Mouse (Mus musculus) G1E (cell line): ENCODE measurements around the gene Sectm1b. TPM values are rescaled to one million over a fixed set of nuclear protein-coding genes. Genes with fewer than 3 reads are reported as not detected.

ENCODE experiments used
- ATAC-seq: 2 replicates; pipeline ENCODE4 v1.8.0; 2016; ENCODE audit warnings: mild to moderate bottlenecking; ENCODE audit not compliant: insufficient number of reproducible peaks, poor library complexity, low FRiP score, severe bottlenecking; ENCODE audit errors: extremely low read depth
- DNase-seq: peaks from one replicate; pipeline ENCODE4 v3.0.0; 2012; ENCODE audit warnings: low spot score
- H3K27me3 ChIP-seq: 2 replicates; pipeline ENCODE4 v1.6.1; 2012; ENCODE audit warnings: mild to moderate bottlenecking, low read length, inconsistent platforms; ENCODE audit not compliant: insufficient read depth
- H3K36me3 ChIP-seq: replicated peaks from 2 replicates; pipeline ENCODE3; 2012; ENCODE audit warnings: mild to moderate bottlenecking, inconsistent platforms
- H3K4me1 ChIP-seq: 2 replicates; pipeline ENCODE4 v1.6.1; 2012; ENCODE audit warnings: low read depth, low read length, inconsistent platforms, mixed read lengths; ENCODE audit not compliant: insufficient read depth
- H3K4me3 ChIP-seq: 2 replicates; pipeline ENCODE4 v1.5.1; 2012; ENCODE audit warnings: low read depth, mild to moderate bottlenecking, inconsistent platforms, low read length, moderate library complexity, mixed read lengths
- H3K9me3 ChIP-seq: replicated peaks from 2 replicates; pipeline ENCODE4 v1.6.1; 2012; ENCODE audit warnings: inconsistent platforms
- CTCF ChIP-seq: IDR thresholded peaks from 2 replicates; pipeline ENCODE4 v1.5.1; 2012; ENCODE audit warnings: low read depth, low read length, inconsistent platforms, mixed read lengths
- GATA1 ChIP-seq: IDR thresholded peaks from 2 replicates; pipeline ENCODE4 v1.6.1; 2012; ENCODE audit warnings: borderline replicate concordance, low read length, inconsistent platforms, mixed read lengths
- GATA2 ChIP-seq: IDR thresholded peaks from 2 replicates; pipeline ENCODE4 v1.6.1; 2012; ENCODE audit warnings: low read depth, low read length, inconsistent platforms, borderline replicate concordance
- POLR2AphosphoS5 ChIP-seq: IDR thresholded peaks from 2 replicates; pipeline ENCODE4 v1.6.1; 2012; ENCODE audit warnings: low read depth, low read length, inconsistent platforms; ENCODE audit not compliant: insufficient replicate concordance
- TAL1 ChIP-seq: conservative IDR thresholded peaks from 2 replicates; pipeline ENCODE4 v1.6.1; 2012; ENCODE audit warnings: low read depth, low read length, inconsistent platforms, mixed read lengths
- polyA plus RNA-seq: library from polyadenylated mRNA; stranded (reverse); fragments of >175 nt; gene quantifications from 2 replicates; pipeline ENCODE4 v1.2.3, GENCODE M21; 2012
- total RNA-seq, 2 experiments: library from RNA; stranded (forward) in 1 of 2; stranded (reverse) in 1 of 2; fragments of 200-1000 nt in 1 of 2; fragments of >200 nt in 1 of 2; fragmentation: Nextera tagmentation in 1 of 2; gene quantifications; 2 replicates each; pipeline ENCODE4 v1.2.3; 2014 to 2017

Gene Sectm1b
- total and polyA plus RNA-seq, 3 experiments: 0.16 TPM; not detected in 2

- ATAC-seq (no peak), DNase-seq (no peak)
- H3K4me3 ChIP-seq: no peak overlapping the region
- H3K9me3 ChIP-seq: no peaks in the 10 kb centered on the region
- H3K27me3 ChIP-seq: peaks cover 34% of the 10 kb centered on the region
- no peak for TF ChIP-seq POLR2AphosphoS5
- H3K4me1 ChIP-seq: no peaks in the 10 kb centered on the region
- H3K36me3 ChIP-seq: no peaks in the 10 kb centered on the region
Measured at GRCm38 (mm10) chr11:121019501-121019900, 43.9 kb downstream of the Sectm1b start.

- ATAC-seq: no peak
- H3K9me3 ChIP-seq: no peaks in the 10 kb centered on the region
- TF ChIP-seq POLR2AphosphoS5 (no peak), TAL1 (no peak), GATA1 (no peak), CTCF (peak; percentile 54), GATA2 (no peak)
- H3K27me3 ChIP-seq: peaks cover 42% of the 10 kb centered on the region
- DNase-seq: peak; percentile 25
- no peaks in the 10 kb centered on the region for H3K36me3 ChIP-seq
- H3K4me3 ChIP-seq: no peak overlapping the region
- no peaks in the 10 kb centered on the region for H3K4me1 ChIP-seq
Measured at GRCm38 (mm10) chr11:121017703-121018102, 45.7 kb downstream of the Sectm1b start.

GRCm38 (mm10) chr11:121015472-121015871 lies 47.9 kb downstream of the Sectm1b start:
- Histone ChIP-seq H3K4me1 (no peaks in the 10 kb centered on the region), H3K9me3 (no peaks in the 10 kb centered on the region), H3K27me3 (peaks cover 41% of the 10 kb centered on the region), H3K36me3 (no peaks in the 10 kb centered on the region), H3K4me3 (no peak overlapping the region)
- ATAC-seq: no peak
- no peak for DNase-seq
- TF ChIP-seq GATA2 (no peak), TAL1 (no peak), GATA1 (no peak), POLR2AphosphoS5 (no peak), CTCF (no peak)

- Histone ChIP-seq H3K4me3 (no peak overlapping the region), H3K4me1 (no peaks in the 10 kb centered on the region), H3K36me3 (no peaks in the 10 kb centered on the region), H3K27me3 (peaks cover 41% of the 10 kb centered on the region), H3K9me3 (no peaks in the 10 kb centered on the region)
- TF ChIP-seq CTCF (no peak), GATA1 (no peak), TAL1 (no peak), GATA2 (no peak), POLR2AphosphoS5 (no peak)
- ATAC-seq (no peak), DNase-seq (no peak)
Measured at GRCm38 (mm10) chr11:121014896-121015300, 48.5 kb downstream of the Sectm1b start.

- Histone ChIP-seq H3K4me1 (no peaks in the 10 kb centered on the region), H3K36me3 (no peaks in the 10 kb centered on the region), H3K4me3 (no peak overlapping the region), H3K27me3 (peaks cover 44% of the 10 kb centered on the region), H3K9me3 (no peaks in the 10 kb centered on the region)
- TF ChIP-seq CTCF: no peak
- TF ChIP-seq TAL1: no peak
- no peak for TF ChIP-seq POLR2AphosphoS5
- TF ChIP-seq GATA2: no peak
- TF ChIP-seq GATA1: no peak
- no peak for ATAC-seq
- no peak for DNase-seq
Measured at GRCm38 (mm10) chr11:121013656-121014055, 49.7 kb downstream of the Sectm1b start.

- Histone ChIP-seq H3K9me3 (no peaks in the 10 kb centered on the region), H3K36me3 (no peaks in the 10 kb centered on the region), H3K4me1 (peaks cover 3% of the 10 kb centered on the region; the same call in 1 of the 2 replicates), H3K27me3 (peaks cover 52% of the 10 kb centered on the region), H3K4me3 (no peak overlapping the region)
- DNase-seq (no peak), ATAC-seq (no peak)
- TF ChIP-seq POLR2AphosphoS5 (no peak), CTCF (no peak), GATA1 (no peak), TAL1 (no peak), GATA2 (no peak)
Measured at GRCm38 (mm10) chr11:121010044-121010755, 53.2 kb downstream of the Sectm1b start.
